Mouse (Mus musculus) ES-Bruce4 (cell line): ENCODE measurements at regions not wholly inside any gene's neighbourhood (a gene's known extent, or its start where the extent isn't known, plus 50 kb on each side); places are given as distances from the start of the nearest gene placed in this dataset.
A peak's percentile ranks its signal among the peaks of the same experiment; 100 is the strongest.

Source experiments
- H3K27ac ChIP-seq: 2 replicates; pipeline ENCODE4 v1.5.1; 2012; ENCODE audit warnings: low read length, inconsistent platforms; ENCODE audit not compliant: insufficient read depth
- H3K27me3 ChIP-seq: 2 replicates; pipeline ENCODE4 v1.6.1; 2012; ENCODE audit warnings: mild to moderate bottlenecking, low read length, inconsistent platforms; ENCODE audit not compliant: control insufficient read depth, poor library complexity, insufficient read depth, severe bottlenecking
- H3K36me3 ChIP-seq: 2 replicates; pipeline ENCODE4 v1.6.1; 2012; ENCODE audit warnings: inconsistent platforms, mild to moderate bottlenecking, low read length, moderate library complexity; ENCODE audit not compliant: control insufficient read depth, poor library complexity, insufficient read depth, severe bottlenecking
- H3K4me1 ChIP-seq: one replicate; pipeline ENCODE4 v1.8.1; 2011; ENCODE audit warnings: low read length; ENCODE audit not compliant: control insufficient read depth, insufficient read depth
- H3K4me3 ChIP-seq: 2 replicates; pipeline ENCODE4 v1.5.1; 2011; ENCODE audit warnings: low read depth, mild to moderate bottlenecking, low read length
- H3K9ac ChIP-seq: 2 replicates; pipeline ENCODE4 v1.6.1; 2012; ENCODE audit warnings: low read depth, mild to moderate bottlenecking, inconsistent platforms; ENCODE audit not compliant: poor library complexity, severe bottlenecking
- H3K9me3 ChIP-seq: replicated peaks from 2 replicates; pipeline ENCODE4 v1.6.1; 2012; ENCODE audit warnings: mild to moderate bottlenecking, low read length, inconsistent platforms; ENCODE audit not compliant: control insufficient read depth, poor library complexity, insufficient read depth, severe bottlenecking
- CTCF ChIP-seq: IDR thresholded peaks from one replicate; pipeline ENCODE4 v1.8.1; 2011; ENCODE audit warnings: low read depth, low read length
- EP300 ChIP-seq: IDR thresholded peaks from 2 replicates; pipeline ENCODE4 v1.6.1; 2011; ENCODE audit warnings: low read depth, low read length; ENCODE audit not compliant: insufficient read depth
- POLR2A ChIP-seq: IDR thresholded peaks from one replicate; pipeline ENCODE4 v1.8.1; 2011; ENCODE audit warnings: low read length; ENCODE audit not compliant: insufficient read depth

DNA sequence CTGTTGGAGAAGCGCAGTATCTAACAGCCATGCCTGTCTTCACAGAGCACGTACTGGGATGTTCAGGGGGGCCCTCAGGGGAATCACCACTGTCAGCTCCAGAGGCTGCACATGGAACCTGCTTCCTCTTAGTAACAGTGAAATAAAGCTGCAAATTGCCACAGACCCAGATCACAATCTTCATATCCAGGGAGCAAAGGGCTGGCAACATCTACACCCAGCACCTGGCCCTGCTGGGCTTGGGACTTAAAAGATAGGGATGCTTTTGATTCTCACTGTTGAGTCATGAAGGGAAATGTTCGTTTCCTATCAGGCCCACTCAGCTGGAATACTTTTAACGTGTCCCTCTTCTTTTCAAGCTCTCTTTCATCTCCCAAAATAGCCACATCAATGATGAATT is 322.4 kb upstream of the Trib2 start:
- Histone ChIP-seq H3K27me3 (no peaks in the 10 kb centered on the region), H3K4me1 (no peaks in the 10 kb centered on the region), H3K9ac (no peak overlapping the region), H3K9me3 (no peaks in the 10 kb centered on the region), H3K27ac (no peak overlapping the region), H3K4me3 (no peak overlapping the region), H3K36me3 (no peaks in the 10 kb centered on the region)
- TF ChIP-seq CTCF, result no peak
- no peak for TF ChIP-seq EP300
- no peak for TF ChIP-seq POLR2A

DNA sequence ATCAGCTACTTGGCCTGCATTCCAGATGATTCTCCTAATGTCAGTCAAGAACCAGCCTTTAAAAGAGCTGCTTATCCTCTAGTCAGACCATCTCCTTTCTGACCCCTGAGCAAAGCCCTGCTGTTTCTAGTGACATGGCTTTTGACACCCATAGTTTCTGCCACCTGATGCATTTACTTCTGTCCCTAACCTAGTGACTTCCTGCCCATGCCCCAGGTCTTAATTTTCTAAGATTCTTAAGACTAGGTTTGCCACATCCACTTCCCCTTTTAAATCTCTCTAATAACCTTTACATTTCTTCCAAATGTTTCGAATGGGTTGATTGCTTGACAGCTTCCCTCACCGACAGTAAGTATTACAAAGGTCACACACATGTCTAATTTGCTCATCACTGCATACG is 321.1 kb upstream of the Trib2 start:
- Histone ChIP-seq H3K27me3 (no peaks in the 10 kb centered on the region), H3K9ac (no peak overlapping the region), H3K4me3 (no peak overlapping the region), H3K9me3 (no peaks in the 10 kb centered on the region), H3K4me1 (no peaks in the 10 kb centered on the region), H3K36me3 (no peaks in the 10 kb centered on the region), H3K27ac (no peak overlapping the region)
- no peak for TF ChIP-seq EP300
- TF ChIP-seq POLR2A, result no peak
- TF ChIP-seq CTCF, result no peak

DNA sequence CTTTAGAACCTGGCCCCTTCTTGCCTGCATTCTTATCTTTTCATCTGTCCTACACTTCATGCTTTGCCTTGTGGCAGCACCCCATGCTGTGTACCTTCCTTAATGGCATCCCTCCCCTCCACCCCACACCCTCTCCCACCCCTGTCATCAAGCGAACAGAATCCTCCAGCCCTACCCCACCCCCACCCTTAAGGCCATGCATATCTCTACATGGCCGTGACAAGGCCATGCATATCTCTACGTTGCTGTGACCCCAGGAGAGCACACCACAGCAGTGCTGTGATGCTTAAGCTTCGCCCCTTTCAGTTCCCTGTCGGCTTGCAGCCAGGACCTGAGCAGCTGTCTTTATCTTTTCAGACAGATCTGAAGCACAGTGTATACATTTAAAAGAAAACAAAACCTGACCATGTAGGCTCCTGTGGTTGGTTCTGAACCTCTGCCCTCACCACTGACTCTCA is 319.5 kb upstream of the Trib2 start:
- Histone ChIP-seq H3K36me3 (no peaks in the 10 kb centered on the region), H3K27me3 (no peaks in the 10 kb centered on the region), H3K27ac (no peak overlapping the region), H3K9ac (no peak overlapping the region), H3K4me1 (no peaks in the 10 kb centered on the region), H3K4me3 (no peak overlapping the region), H3K9me3 (no peaks in the 10 kb centered on the region)
- no peak for TF ChIP-seq POLR2A
- TF ChIP-seq EP300, result peak; percentile 52; the same call in 1 of the 2 replicates

DNA sequence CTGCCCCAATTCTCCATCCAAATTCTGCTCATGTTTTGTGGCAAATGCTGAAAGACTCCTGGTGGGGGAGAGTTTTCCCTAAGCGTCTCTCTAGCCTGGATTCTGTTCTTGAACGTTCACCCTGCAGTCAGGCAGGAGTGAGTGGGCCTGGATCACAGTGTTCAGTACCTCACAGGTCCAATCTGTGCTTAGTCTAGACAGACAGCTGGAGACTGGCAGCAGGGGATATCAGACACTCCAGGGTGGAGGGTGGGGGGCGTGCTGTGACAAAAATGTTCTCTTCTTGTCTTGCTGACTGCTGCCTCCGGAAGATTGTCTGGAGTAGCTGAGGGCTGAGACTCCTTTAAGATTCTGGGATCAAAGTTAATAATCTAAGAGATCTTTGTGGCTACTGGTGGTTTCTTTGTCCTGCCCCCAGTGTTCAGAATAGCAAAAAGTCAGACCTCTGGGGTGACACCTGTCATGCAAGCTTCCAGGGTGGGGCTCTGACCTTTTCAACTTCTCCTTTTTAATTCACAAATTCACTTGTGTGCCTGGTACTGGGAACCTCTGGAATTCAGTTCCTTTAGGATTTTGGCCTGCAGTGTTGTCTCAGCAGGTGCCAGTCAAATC is 319.0 kb upstream of the Trib2 start:
- no peaks in the 10 kb centered on the region for H3K9me3 ChIP-seq
- H3K4me3 ChIP-seq, result no peak overlapping the region
- H3K9ac ChIP-seq, result no peak overlapping the region
- TF ChIP-seq EP300 (no peak), CTCF (no peak), POLR2A (no peak)
- no peaks in the 10 kb centered on the region for H3K27me3 ChIP-seq
- no peaks in the 10 kb centered on the region for H3K4me1 ChIP-seq
- no peak overlapping the region for H3K27ac ChIP-seq
- H3K36me3 ChIP-seq, result no peaks in the 10 kb centered on the region

DNA sequence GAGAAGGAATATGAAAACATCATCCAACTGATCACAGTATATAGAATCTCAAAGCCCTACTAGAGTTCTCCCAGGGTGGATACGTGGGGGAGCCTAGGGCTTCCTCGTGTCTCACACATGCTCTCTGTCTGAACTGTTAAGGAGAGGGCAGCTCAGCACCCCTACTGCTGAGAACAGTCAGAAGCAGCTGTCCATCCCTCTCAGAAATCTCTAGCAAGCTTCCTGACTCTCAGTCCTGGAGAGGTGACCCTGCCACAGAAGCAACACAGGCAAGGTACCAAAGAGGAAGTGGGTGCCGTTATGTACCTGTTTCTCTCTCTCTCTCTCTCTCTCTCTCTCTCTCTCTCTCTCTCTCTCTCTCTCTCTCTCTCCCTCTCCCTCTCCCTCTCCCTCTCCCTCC is 317.7 kb upstream of the Trib2 start:
- Histone ChIP-seq H3K27me3 (no peaks in the 10 kb centered on the region), H3K9ac (no peak overlapping the region), H3K36me3 (no peaks in the 10 kb centered on the region), H3K4me3 (no peak overlapping the region), H3K4me1 (no peaks in the 10 kb centered on the region), H3K27ac (no peak overlapping the region), H3K9me3 (no peaks in the 10 kb centered on the region)
- no peak for TF ChIP-seq EP300
- TF ChIP-seq POLR2A, result no peak
- TF ChIP-seq CTCF, result no peak

DNA sequence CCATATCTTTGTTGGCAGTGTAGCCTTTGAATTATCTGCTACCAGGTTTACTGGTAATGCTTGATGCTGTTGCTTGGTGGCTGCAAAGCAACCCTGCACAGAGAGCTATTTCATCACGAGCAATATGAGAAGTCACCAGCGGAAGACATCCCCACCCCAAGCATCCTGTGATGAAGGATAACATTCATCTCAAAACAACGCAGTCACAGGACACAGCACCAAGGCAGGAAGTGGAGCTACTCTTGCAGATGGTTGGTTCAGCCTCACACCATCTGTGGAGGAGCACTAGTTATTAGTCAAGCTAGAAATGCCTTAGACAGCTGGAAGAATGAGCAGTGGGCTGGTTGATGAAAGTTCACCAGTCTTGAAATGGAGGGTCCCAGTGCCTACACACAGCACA is 316.5 kb upstream of the Trib2 start:
- Histone ChIP-seq H3K27me3 (no peaks in the 10 kb centered on the region), H3K36me3 (no peaks in the 10 kb centered on the region), H3K27ac (no peak overlapping the region), H3K9ac (no peak overlapping the region), H3K4me1 (no peaks in the 10 kb centered on the region), H3K4me3 (no peak overlapping the region), H3K9me3 (no peaks in the 10 kb centered on the region)
- TF ChIP-seq EP300 (no peak), CTCF (no peak), POLR2A (no peak)
